Mouse (Mus musculus) bone marrow macrophage, adult 2 months (primary cell): ENCODE results near the gene Gpr137. TPM values are rescaled to one million over a fixed set of nuclear protein-coding genes. Genes with fewer than 3 reads are reported as not detected.

ENCODE experiments used
- H3K27ac ChIP-seq: 2 replicates; pipeline ENCODE4 v1.5.1; 2012; ENCODE audit warnings: low read depth, low read length; ENCODE audit not compliant: insufficient read depth
- H3K4me1 ChIP-seq: 2 replicates; pipeline ENCODE4 v1.6.1; 2012; ENCODE audit warnings: low read length; ENCODE audit not compliant: control insufficient read depth, insufficient read depth
- H3K4me3 ChIP-seq: 2 replicates; pipeline ENCODE4 v1.5.1; 2012; ENCODE audit warnings: mild to moderate bottlenecking, low read length, moderate library complexity; ENCODE audit not compliant: insufficient read depth
- CTCF ChIP-seq: IDR thresholded peaks from 2 replicates; pipeline ENCODE4 v1.5.1; 2012; ENCODE audit warnings: low read depth, mild to moderate bottlenecking, low read length, moderate library complexity
- POLR2A ChIP-seq: IDR thresholded peaks from 2 replicates; pipeline ENCODE4 v1.6.1; 2012; ENCODE audit warnings: mild to moderate bottlenecking, low read depth, low read length, borderline replicate concordance
- polyA plus RNA-seq: library from polyadenylated mRNA; stranded (reverse); fragments of >200 nt; gene quantifications from 2 replicates; pipeline ENCODE4 v1.2.4, GENCODE M21; 2012; ENCODE audit not compliant: missing spikeins, insufficient read depth, insufficient read length

Gene Gpr137
- polyA plus RNA-seq, 1 experiment: 31.6 TPM

- H3K4me3 ChIP-seq: peak overlapping the region; percentile 88
- TF ChIP-seq CTCF: no peak
- no peak for TF ChIP-seq POLR2A
- H3K4me1 ChIP-seq: peaks cover 16% of the 10 kb centered on the region
- H3K27ac ChIP-seq: peak overlapping the region; percentile 81
Measured at GRCm38 (mm10) chr19:6920741-6921636, 21.3 kb downstream of the Gpr137 start.

- peaks cover 13% of the 10 kb centered on the region for H3K4me1 ChIP-seq
- H3K4me3 ChIP-seq: peak overlapping the region; percentile 88
- H3K27ac ChIP-seq: peak overlapping the region; percentile 5; the same call in 1 of the 2 replicates
- TF ChIP-seq CTCF (no peak), POLR2A (no peak)
Measured at GRCm38 (mm10) chr19:6919876-6920740, 22.2 kb downstream of the Gpr137 start.

DNA sequence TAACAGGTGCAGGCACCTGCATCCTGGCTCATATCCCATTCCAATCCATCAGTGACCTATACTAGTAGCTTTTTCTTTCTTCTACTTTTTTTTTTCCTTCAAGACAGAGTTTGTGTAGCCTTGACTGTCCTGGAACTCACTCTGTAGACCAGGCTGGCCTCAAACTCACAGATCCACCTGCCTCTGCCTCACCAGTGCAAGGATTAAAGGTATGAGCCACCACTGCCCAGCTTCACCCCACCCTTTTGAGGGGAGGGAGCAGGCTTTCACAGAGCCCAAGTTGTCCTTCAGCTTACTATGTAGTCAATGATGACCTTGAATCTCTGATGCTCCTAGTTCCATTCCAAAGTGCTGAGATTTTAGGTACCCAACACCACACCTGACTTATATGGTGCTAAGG lies 22.8 kb downstream of the Gpr137 start:
- H3K27ac ChIP-seq: no peak overlapping the region
- H3K4me3 ChIP-seq: no peak overlapping the region
- TF ChIP-seq POLR2A: no peak
- no peak for TF ChIP-seq CTCF
- peaks cover 13% of the 10 kb centered on the region for H3K4me1 ChIP-seq

DNA sequence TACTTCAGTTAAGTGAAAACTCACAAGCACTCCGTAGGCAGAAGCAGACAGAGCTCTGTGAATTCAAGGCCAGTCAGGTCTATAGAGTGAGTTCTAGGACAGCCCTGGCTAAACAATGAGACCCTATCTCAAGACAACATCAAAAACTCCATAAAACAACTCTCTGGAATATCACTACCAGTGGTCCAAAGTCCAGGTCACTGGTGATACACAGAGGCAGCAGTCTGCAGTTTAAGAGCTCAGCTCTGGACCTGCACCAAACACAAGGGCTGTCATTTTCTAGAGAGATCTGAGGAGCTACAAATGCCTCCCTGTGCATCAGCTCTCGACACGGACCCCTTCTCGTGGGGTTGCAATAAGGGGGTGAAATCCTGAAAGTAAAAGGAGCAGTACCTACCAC lies 24.0 kb downstream of the Gpr137 start:
- H3K27ac ChIP-seq: no peak overlapping the region
- TF ChIP-seq CTCF: no peak
- TF ChIP-seq POLR2A: no peak
- H3K4me3 ChIP-seq: no peak overlapping the region
- H3K4me1 ChIP-seq: peaks cover 13% of the 10 kb centered on the region

- peaks cover 6% of the 10 kb centered on the region for H3K4me1 ChIP-seq
- TF ChIP-seq CTCF (no peak), POLR2A (no peak)
- H3K4me3 ChIP-seq: no peak overlapping the region
- H3K27ac ChIP-seq: no peak overlapping the region
Measured at GRCm38 (mm10) chr19:6916496-6916895, 25.8 kb downstream of the Gpr137 start.

GRCm38 (mm10) chr19:6915276-6915675 lies 27.0 kb downstream of the Gpr137 start:
- Histone ChIP-seq H3K4me1 (peaks cover 5% of the 10 kb centered on the region), H3K27ac (no peak overlapping the region), H3K4me3 (no peak overlapping the region)
- TF ChIP-seq POLR2A (no peak), CTCF (no peak)

DNA sequence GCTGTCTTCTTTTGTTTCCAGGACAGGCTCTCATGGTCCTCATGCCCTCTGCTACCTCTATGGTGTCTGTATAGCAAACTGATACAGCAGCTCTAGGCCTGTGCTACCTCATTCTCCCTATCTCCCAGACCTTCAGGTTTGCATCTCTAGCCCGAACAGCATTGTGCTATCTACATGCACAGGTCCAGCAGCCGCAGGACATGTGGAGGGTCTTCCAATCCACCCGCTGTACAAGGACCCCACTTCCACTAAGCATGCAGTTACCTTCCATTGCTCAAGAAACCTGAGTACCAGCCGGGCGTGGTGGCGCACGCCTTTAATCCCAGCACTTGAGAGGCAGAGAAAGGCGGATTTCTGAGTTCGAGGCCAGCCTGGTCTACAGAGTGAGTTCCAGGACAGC lies 27.7 kb downstream of the Gpr137 start:
- Histone ChIP-seq H3K4me1 (no peaks in the 10 kb centered on the region), H3K27ac (no peak overlapping the region), H3K4me3 (no peak overlapping the region)
- TF ChIP-seq POLR2A (no peak), CTCF (no peak)

DNA sequence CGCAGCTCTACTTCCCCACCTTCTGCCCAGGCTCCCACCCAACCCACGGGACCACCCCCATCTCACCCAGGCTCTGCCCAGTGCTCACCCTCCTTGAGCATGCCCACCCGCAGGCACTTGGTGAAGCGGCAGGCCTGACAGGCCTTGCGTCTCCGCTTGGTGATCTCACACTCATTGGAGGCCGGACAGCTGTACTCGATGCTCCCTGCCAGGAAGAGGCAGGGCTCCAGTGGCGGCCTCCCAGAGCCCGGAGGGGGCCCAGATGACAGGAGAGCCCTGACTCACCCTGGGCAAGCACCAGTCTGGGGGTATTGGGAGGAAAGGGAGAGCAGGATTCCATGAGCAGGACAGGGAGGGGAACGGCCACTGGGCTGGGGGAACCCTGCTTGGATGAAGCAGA lies 28.3 kb downstream of the Gpr137 start:
- TF ChIP-seq POLR2A: no peak
- TF ChIP-seq CTCF: no peak
- Histone ChIP-seq H3K4me3 (no peak overlapping the region), H3K27ac (no peak overlapping the region), H3K4me1 (no peaks in the 10 kb centered on the region)

DNA sequence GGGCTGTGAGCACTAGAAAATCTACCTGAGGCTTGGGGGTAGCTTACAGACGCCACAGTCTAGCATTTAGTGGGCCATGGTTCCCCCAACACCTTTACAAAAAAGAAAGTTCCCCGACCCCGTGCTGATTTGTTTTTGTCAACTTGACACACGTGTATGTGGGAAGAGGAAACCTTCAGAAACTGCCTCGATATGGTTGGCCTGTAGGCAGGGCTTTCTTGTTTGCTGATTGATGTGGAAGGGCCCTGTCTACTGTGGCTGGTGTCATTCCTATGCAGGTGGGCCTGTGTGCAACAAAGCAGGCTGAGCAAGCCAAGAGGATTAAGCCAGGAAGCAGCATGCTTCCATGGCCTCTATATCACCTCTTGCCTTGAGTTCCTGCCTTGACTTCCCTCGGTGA lies 29.2 kb downstream of the Gpr137 start:
- no peak overlapping the region for H3K4me3 ChIP-seq
- TF ChIP-seq CTCF (no peak), POLR2A (no peak)
- no peak overlapping the region for H3K27ac ChIP-seq
- H3K4me1 ChIP-seq: peaks cover under 1% of the 10 kb centered on the region
